Mouse (Mus musculus) granulocyte monocyte progenitor cell, adult 5-6 weeks (primary cell): ENCODE measurements around the gene Coq7. TPM values are rescaled to one million over a fixed set of nuclear protein-coding genes. Genes with fewer than 3 reads are reported as not detected.
A peak's percentile ranks its signal among the peaks of the same experiment; 100 is the strongest.

ENCODE experiments used
- ATAC-seq: replicated peaks from 2 replicates; pipeline ENCODE4 v1.8.0; 2016; ENCODE audit warnings: mild to moderate bottlenecking, moderate TSS enrichment, inconsistent platforms; ENCODE audit not compliant: poor library complexity, severe bottlenecking
- total RNA-seq, 2 experiments: library from RNA; stranded (forward) in 1 of 2; stranded (reverse) in 1 of 2; fragments of 200-712, 200-1000 nt in 1 of 2; fragments of >200 nt in 1 of 2; fragmentation: Nextera tagmentation in 1 of 2; gene quantifications; 2 replicates each; pipeline ENCODE4 v1.2.3; 2014 to 2017

Gene Coq7
- total RNA-seq, 2 experiments from 2014 or later, result 20.7 to 37.8 TPM

GRCm38 (mm10) chr7:118498984-118499783 lies 34.0 kb downstream of the Coq7 start:
- ATAC-seq, result no peak

DNA sequence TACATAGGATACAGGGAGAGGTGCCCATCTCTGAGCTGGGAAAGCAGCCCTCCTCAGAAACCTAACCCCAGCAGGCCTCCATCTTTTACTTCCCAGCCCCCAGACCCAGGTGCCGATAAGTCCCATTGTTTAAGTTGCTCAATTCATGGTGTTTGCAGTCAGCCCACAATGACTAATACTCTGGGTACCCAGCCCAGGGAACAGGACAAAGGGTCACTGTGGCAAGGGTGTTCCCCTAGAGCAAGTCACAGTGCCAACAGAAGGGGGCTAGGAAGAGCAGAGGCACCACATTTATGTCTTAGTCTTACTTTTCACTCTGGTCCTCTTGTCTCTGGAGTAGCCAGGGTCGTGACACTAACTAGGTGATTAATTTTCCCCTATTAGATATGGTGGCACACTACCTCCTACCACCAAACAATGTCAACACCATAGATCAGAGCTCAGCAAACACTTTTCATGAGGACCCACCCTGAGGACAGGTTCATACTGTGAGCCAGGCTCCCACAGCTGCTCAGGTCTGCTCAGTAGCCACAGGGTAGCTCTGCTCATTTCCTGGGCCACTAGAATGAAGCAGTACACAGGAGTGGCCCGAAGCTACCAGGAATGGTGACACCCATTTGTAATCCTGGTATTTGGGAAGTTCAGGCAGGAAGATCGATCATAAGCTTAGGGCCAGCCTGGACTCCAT lies 38.1 kb downstream of the Coq7 start:
- ATAC-seq, result no peak

- no peak for ATAC-seq
These were observed 39.3 kb downstream of the Coq7 start for GRCm38 (mm10) chr7:118493892-118494291.

GRCm38 (mm10) chr7:118491431-118492147 lies 41.6 kb downstream of the Coq7 start, which contains the start of gene Itpripl2:
TSS of gene Itpripl2 (minus strand) at chr7:118491975.
- peak; percentile 84 for ATAC-seq

DNA sequence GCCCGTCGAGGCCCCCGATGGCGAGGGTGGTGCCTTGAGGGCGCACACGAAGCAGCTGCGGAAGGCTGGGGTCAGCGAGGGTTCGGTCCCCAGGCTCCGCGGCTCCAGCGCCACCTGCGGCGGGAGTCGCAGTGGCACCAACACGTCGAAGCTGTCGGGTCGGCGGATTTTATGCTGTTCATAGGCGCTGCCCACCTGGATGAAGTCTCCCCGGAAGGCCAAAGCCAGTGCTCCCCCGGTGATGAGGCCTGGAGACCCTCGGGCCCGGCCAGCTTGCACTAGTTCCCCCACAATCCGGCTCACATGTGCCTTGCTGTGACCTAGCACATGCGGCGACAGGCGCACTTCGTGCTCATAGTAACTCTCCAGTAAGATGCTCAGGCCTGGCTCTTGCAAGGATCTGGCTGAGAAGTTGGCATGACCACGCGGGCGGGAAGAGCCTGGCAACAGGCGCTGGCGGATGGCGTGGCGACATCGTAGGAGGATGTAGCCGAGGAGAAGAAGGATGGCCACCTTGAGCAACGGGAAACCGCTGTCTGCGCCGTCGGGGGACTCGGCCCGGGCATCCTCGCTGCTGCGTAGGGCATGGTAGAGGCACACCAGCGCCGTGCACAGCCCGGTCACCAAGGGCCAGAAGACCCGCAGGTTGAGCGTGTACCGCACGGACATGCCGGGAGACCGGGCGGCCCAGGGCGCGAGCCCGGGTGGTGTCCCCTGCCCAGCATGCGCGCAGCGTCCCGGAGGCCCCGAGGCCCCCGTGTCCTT lies 42.3 kb downstream of the Coq7 start:
- ATAC-seq, result peak; percentile 64

GRCm38 (mm10) chr7:118489706-118490665 lies 43.2 kb downstream of the Coq7 start:
- no peak for ATAC-seq

- no peak for ATAC-seq
These were observed 45.0 kb downstream of the Coq7 start for GRCm38 (mm10) chr7:118488060-118488664.

GRCm38 (mm10) chr7:118486917-118487316 lies 46.2 kb downstream of the Coq7 start:
- no peak for ATAC-seq

GRCm38 (mm10) chr7:118483996-118484395 lies 49.2 kb downstream of the Coq7 start:
- ATAC-seq, result peak; percentile 52

DNA sequence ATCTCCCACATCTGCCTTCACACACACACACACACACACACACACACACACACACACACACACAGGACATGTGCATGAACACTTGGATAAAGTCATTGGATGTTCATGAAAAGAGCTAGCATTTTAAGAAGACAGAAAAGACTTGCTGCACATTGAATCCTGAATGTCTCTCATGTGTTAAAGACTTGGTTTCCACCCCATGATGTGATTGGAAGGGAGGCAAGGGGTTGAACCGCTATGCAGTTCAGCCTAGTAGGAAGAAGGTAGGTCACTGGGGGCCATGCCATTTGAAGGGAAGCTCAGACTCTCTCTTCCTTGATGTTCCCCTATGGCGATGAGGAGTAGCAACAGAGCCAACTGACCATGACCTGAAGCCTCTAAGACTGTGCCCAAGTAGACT lies 51.2 kb downstream of the Coq7 start:
- ATAC-seq, result no peak

- no peak for ATAC-seq
These were observed 51.9 kb downstream of the Coq7 start for GRCm38 (mm10) chr7:118481047-118481810.

GRCm38 (mm10) chr7:118480160-118480709 lies 52.9 kb downstream of the Coq7 start:
- no peak for ATAC-seq

- peak; percentile 64 for ATAC-seq
These were observed 54.3 kb downstream of the Coq7 start for GRCm38 (mm10) chr7:118478835-118479312.

- no peak for ATAC-seq
These were observed 56.7 kb downstream of the Coq7 start for GRCm38 (mm10) chr7:118476428-118476827.

DNA sequence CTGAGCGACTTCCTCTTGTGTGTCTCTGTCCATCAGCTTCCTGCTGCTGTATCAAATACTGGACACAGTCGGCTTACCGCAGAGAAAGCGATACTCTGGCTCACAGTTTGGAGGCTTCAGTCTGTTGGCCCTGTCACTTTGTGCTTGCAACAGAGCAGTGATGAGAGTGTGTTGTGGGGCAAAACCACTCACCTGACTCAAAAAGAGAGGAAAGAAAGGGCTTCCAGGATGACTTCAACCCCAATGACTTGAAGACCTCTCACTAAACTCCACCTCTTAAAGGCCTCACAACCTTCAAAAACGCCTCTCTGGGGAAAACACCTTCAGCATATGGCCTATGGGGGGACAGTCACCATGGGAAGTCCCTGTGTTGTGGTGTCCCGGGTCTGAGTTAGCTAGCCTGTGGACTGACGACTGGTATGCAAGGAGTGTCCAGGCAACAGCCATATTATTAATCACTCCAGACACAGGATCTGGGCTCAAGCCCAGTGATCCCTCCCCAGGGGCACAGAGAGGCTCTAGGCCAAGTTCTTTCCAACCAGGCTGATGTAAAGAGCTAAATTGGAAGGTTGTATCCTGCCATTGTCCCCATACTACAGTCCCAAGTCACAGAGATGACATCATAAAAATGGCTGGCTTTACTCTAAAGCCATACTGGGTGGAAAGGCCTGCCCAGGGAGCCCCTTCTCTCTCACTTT lies 58.0 kb downstream of the Coq7 start:
- ATAC-seq, result no peak

DNA sequence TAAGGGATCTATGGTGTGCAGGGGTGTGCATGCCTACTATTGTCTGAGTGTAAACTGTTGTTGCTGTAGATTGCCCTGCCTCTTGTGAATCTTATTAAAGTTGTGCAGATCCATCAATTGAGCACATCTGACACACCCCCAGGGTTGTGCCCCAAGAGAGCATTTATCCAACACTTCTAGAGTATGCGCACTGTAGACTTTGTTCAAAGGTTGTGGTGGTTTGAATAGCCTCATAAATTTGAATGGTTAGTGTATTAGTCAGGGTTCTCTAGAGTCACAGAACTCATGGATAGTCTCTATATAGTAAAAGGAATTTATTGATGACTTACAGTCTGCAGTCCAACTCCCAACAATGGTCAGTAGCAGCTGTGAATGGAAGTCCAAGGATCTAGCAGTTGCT lies 60.3 kb downstream of the Coq7 start:
- no peak for ATAC-seq

DNA sequence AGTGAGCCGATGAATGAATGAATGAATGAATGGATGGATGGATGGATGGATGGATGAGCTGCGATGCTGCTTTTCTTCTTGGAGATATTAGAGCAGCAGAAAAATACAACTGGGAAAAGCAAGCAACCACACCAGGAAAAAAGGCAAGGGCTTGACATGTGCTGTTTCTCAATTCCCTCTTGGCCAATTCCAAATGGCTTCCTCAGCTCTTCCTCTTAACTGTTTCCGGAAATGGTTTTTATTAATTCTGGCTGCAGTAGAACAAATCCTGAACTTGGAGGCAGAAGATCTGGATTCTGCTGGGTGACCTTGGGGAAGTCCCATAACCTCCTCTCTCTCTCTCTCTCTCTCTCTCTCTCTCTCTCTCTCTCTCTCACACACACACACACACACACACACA lies 65.1 kb downstream of the Coq7 start:
- ATAC-seq, result no peak
